Mouse (Mus musculus) kidney, adult 2 months (tissue): ENCODE data around the gene Endov. TPM values are rescaled to one million over a fixed set of nuclear protein-coding genes. Genes with fewer than 3 reads are reported as not detected.

Experiments
- DNase-seq: peaks from one replicate; pipeline ENCODE4 v3.0.0; 2021
- H3K27ac ChIP-seq: fragments of 200-500 bp; 2 replicates; pipeline ENCODE4 v1.5.1; 2012; ENCODE audit warnings: low read depth, low read length, control low read depth, inconsistent platforms; ENCODE audit not compliant: insufficient read depth
- H3K27me3 ChIP-seq: fragments of 200-500 bp; replicated peaks from 2 replicates; pipeline ENCODE4 v1.6.1; 2012; ENCODE audit warnings: mild to moderate bottlenecking, moderate library complexity, low read length, inconsistent platforms; ENCODE audit not compliant: control insufficient read depth, insufficient read depth
- H3K36me3 ChIP-seq: fragments of 200-500 bp; 2 replicates; pipeline ENCODE4 v1.6.1; 2012; ENCODE audit warnings: mild to moderate bottlenecking, moderate library complexity, low read length, inconsistent platforms; ENCODE audit not compliant: control insufficient read depth, insufficient read depth
- H3K4me1 ChIP-seq: fragments of 200-500 bp; 2 replicates; pipeline ENCODE4 v1.6.1; 2011; ENCODE audit warnings: low read length; ENCODE audit not compliant: control insufficient read depth, insufficient read depth
- H3K4me3 ChIP-seq: fragments of 200-500 bp; 2 replicates; pipeline ENCODE4 v1.5.1; 2011; ENCODE audit warnings: mild to moderate bottlenecking, low read depth, low read length, control low read depth; ENCODE audit not compliant: insufficient read depth
- CTCF ChIP-seq: fragments of 200-500 bp; conservative IDR thresholded peaks from 2 replicates; pipeline ENCODE4 v1.5.1; 2011; ENCODE audit warnings: low read depth, mild to moderate bottlenecking, control low read depth, low read length, moderate library complexity, mixed read lengths; ENCODE audit not compliant: insufficient read depth, insufficient read length
- POLR2A ChIP-seq: fragments of 200-500 bp; IDR thresholded peaks from one replicate; pipeline ENCODE4 v1.6.1; 2011; ENCODE audit warnings: low read depth, low read length, control low read depth
- WGBS: fragments of 180-500 bp; shearing (Covaris S2); methylation state at CpG from one replicate; pipeline ENCODE4 v1.1.7; 2018; 5-methylcytosine and 5-hydroxymethylcytosine counted together
- polyA plus RNA-seq: library from polyadenylated mRNA; depleted of rRNA; stranded (reverse); fragments of >200 nt; gene quantifications from 2 replicates; pipeline ENCODE4 v1.2.3, GENCODE M21; 2012

Gene Endov
- polyA plus RNA-seq, 1 experiment = 14.1 TPM

DNA sequence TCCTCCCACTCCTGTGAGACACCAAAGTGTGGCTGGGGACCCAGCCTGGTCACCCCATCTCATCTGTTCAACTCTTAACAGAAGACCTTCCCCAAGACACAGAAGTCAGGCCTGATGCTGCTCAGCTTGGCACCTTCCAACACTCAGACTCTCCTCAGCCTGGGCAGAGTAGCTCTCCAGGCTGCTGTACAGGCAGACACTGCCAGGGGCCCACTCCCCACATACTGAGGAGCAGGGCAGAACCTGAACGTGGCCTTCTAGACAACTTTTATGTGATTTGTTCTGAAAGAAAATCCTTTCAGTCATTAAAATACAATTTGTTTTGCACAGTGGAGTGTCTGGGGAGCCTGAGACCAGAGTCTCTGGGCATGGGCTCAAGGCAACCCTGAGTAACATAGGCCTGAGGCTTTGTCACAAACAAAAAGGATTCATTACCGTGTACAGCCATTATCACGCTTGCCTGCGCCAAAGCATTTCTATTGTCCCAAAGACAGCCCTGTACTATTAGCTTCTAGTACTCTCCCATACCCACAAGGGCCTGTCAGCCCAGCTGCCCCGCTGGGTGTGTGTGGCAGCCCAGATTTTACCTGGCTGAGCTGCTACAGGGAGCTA lies 18.1 kb downstream of the Endov start:
- TF ChIP-seq POLR2A (no peak), CTCF (no peak)
- no peak for DNase-seq
- no peak overlapping the region for H3K4me3 ChIP-seq
- H3K4me1 ChIP-seq = no peaks in the 10 kb centered on the region
- H3K27me3 ChIP-seq = no peaks in the 10 kb centered on the region
- H3K27ac ChIP-seq = no peak overlapping the region
- WGBS = 84% methylated on average over 5 of the region's 5 CpGs
- no peaks in the 10 kb centered on the region for H3K36me3 ChIP-seq

DNA sequence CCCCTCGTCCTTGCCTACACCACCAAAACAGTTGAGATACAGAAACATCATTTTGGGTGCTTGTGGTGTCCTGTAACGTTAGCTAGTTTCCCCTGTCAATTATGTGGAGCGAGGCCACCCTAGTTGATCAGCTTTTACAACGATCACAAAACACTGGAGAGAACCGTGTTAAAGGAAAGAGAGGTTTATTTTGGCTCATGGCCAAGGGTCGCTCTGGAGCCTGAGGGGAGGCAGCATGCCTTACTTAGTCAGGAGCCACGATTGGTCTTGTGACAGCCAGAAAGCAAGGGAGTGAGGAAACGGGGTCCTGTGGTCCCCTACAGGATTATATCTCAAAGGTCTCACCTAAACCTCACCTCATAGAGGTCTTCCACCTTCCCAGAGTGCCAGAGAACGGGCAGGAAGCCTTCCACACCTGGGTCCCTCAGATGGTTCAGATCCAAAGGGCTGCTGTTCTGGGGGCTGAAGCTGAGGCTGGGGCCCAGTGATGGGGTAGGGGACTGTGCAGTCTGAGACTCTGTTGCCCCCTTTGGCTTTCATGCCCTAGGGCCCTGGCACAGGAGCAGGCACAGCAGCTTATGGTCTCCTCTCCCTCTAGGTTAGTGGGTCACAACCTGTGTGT lies 22.0 kb downstream of the Endov start:
- Histone ChIP-seq H3K27ac (no peak overlapping the region), H3K36me3 (no peaks in the 10 kb centered on the region), H3K4me1 (no peaks in the 10 kb centered on the region), H3K4me3 (no peak overlapping the region), H3K27me3 (no peaks in the 10 kb centered on the region)
- no peak for TF ChIP-seq POLR2A
- no peak for TF ChIP-seq CTCF
- DNase-seq = no peak
- WGBS = 21% methylated on average over 9 of the region's 9 CpGs

DNA sequence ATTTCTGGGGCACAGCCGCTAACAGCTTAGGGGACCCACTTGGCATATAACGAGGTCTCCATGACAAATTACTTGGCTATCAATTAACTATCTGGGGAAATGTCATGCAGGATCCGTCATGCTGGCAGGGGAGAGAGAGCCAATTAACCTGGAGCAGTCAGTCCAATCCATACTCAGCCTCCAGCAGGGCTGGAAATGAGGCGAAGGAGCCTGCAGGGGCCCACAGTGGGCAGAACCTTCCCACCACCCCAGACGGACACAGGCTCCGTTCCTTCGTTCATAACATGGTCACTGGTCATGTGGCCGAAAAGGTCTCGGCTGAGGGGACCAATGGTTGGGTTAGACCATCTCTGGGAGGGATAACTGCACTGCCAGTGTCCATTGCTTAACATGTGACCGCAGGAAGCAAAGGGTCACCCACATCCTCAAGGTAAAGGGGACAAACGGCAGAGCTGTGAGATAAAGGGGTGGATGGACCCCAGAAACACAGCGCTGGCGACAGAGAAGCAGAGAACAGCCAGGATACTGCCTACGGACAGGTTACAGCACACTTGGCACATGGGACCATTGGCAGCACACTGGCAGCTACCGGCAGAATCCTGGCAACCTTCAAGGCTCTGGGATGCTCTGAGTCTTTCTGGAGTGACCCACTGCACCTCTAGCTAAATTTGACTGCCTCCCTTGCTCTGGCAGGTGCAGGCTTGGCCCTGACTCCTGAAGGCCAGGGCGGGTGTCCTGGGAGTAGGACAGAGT lies 23.1 kb downstream of the Endov start:
- Histone ChIP-seq H3K36me3 (no peaks in the 10 kb centered on the region), H3K27ac (no peak overlapping the region), H3K4me1 (no peaks in the 10 kb centered on the region), H3K27me3 (no peaks in the 10 kb centered on the region), H3K4me3 (no peak overlapping the region)
- no peak for DNase-seq
- WGBS = 49% methylated on average over 16 of the region's 16 CpGs
- TF ChIP-seq CTCF (no peak), POLR2A (no peak)

DNA sequence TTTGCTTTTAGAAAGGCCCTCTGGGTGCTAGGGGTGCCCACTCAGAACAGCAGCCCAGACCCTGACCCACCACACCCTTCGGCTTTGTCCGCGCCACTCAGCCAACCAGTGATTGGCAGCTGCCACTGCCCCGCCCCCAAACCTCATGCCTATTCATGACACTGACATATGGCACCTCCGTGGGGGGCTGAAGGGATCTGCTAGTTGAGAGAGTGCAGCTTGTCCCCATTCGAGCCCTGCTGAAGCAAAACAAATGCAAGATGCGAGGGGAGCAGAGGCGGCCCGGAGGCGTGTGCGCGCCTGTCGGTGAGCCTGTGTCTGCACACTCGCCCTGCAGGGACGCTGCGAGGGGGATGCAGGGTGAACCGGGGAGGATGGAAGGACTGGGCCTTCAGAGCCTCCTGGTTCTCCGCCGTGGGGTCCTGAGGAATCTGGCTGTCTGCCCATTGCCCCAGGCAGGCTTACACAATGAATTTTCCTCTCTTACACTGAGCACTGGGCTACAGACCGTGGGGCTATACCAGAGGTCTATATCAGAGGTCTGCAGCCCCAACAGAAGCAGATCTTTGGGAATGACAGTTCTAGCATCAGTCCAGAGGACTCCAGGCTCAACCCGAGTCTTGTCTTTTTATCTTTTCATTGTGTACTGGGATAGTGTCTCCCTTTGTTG lies 24.0 kb downstream of the Endov start:
- WGBS = 11% methylated on average over 21 of the region's 21 CpGs
- H3K4me3 ChIP-seq = no peak overlapping the region
- H3K36me3 ChIP-seq = no peaks in the 10 kb centered on the region
- no peaks in the 10 kb centered on the region for H3K4me1 ChIP-seq
- no peaks in the 10 kb centered on the region for H3K27me3 ChIP-seq
- H3K27ac ChIP-seq = no peak overlapping the region
- DNase-seq = no peak
- TF ChIP-seq POLR2A = no peak
- no peak for TF ChIP-seq CTCF

DNA sequence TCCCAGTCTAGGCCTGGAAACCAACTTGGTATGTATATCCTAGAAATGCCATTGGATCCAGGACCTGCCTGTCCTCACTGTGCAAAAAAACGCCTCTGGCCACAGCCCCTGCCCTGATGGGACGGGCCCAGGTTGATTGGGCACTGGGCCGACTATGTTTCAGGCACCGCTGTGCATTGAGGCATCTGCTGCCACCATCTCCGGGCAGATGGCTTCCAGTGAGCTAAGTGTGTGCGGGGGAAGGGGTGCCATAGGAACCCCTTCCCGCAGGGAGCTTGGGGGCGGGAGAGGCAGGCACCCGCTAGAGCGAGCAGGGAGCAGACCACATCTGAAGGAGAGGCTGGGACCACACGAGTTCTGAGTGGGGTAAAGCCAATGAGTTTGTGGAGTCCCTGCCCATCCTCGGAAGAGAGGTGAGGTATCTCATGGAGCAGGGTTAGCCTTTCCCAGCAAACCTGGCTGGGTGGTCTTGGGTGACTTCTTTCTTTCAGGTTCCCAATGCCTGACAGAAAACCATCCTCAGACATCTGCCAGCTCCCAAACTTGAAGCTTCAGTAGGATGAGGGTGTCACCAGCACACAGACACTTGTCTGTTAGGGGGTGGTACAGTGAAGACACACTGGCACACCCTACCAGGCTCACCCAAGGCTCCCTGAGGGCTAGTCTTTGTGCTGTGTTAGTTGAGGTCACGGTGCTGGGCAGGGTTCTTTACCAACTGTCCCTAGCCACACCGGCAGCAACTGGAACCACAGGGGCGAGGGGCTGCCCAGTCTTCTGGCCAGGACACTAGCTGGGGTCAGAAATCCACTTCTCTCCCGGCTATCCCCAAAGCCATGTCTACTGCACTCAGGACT lies 24.9 kb downstream of the Endov start:
- TF ChIP-seq CTCF = no peak
- TF ChIP-seq POLR2A = no peak
- WGBS = 81% methylated on average over 16 of the region's 16 CpGs
- H3K4me1 ChIP-seq = no peaks in the 10 kb centered on the region
- H3K4me3 ChIP-seq = no peak overlapping the region
- H3K36me3 ChIP-seq = no peaks in the 10 kb centered on the region
- no peak overlapping the region for H3K27ac ChIP-seq
- DNase-seq = no peak
- H3K27me3 ChIP-seq = no peaks in the 10 kb centered on the region

DNA sequence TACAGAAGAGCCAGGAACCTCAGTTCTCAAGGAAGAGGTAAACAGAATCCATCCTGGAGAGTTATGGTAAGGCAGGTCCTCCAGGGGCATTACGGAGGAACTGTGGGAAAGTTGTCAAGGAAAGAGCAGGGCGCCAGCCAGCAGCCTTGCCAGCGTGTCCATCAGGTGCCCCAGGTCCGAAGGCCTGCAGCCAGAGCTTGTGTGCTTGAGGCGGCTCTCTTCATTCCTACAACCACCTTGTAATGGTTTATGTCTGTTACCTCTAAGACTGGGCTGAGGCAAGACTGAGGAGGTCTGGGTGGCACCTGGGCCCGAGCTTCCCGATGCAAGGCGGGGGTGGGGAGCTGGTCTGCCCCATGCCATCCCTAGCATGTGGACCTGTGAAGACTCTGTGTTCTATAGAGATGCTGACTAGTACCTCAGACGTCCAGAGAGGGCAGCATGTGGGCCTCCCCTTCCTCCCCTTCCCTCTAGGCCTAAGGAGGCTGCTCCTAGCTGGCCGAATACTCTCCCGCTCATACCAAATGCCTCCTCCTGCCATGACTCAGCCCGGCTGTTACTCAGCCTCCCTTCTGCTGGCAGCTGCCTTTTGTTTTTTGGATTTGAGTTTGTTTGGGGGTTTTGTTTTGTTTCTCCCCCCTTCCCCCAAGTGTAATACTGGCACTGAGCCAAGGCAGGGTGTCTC lies 25.7 kb downstream of the Endov start:
- Histone ChIP-seq H3K27ac (no peak overlapping the region), H3K4me1 (no peaks in the 10 kb centered on the region), H3K4me3 (no peak overlapping the region), H3K36me3 (no peaks in the 10 kb centered on the region), H3K27me3 (no peaks in the 10 kb centered on the region)
- DNase-seq = no peak
- 71% methylated on average over 12 of the region's 12 CpGs for WGBS
- TF ChIP-seq CTCF (no peak), POLR2A (no peak)
